Mouse (Mus musculus) forebrain, embryonic 15.5 days (tissue): ENCODE measurements around the gene Mgam. TPM values are rescaled to one million over a fixed set of nuclear protein-coding genes. Genes with fewer than 3 reads are reported as not detected.
A peak's percentile ranks its signal among the peaks of the same experiment; 100 is the strongest.
"Not testable (repeated sequence)": the region's sequence is repeated elsewhere in the genome, so short reads cannot be mapped to it uniquely, and the experiment has no call there.

ENCODE experiments used
- ATAC-seq: fragments of 200-750 bp; cut with Nextera tagmentation; replicated peaks from 2 replicates; pipeline ENCODE4 v1.8.0; 2017; ENCODE audit warnings: mild to moderate bottlenecking, moderate TSS enrichment, moderate library complexity
- H3K27ac ChIP-seq: fragments of 300-500 bp; sonication (generic); replicated peaks from 2 replicates; pipeline ENCODE4 v1.5.1; 2015; ENCODE audit warnings: mild to moderate bottlenecking, inconsistent platforms
- H3K27me3 ChIP-seq: fragments of 300-500 bp; sonication (generic); 2 replicates; pipeline ENCODE4 v1.6.1; 2015; ENCODE audit warnings: inconsistent platforms
- H3K36me3 ChIP-seq: fragments of 300-500 bp; sonication (generic); 2 replicates; pipeline ENCODE4 v1.6.1; 2015; ENCODE audit warnings: mild to moderate bottlenecking, inconsistent platforms
- H3K4me1 ChIP-seq: fragments of 300-500 bp; sonication (generic); 2 replicates; pipeline ENCODE4 v1.6.1; 2015; ENCODE audit warnings: inconsistent platforms
- H3K4me2 ChIP-seq: fragments of 300-500 bp; sonication (generic); replicated peaks from 2 replicates; pipeline ENCODE4 v1.6.1; 2015; ENCODE audit warnings: mild to moderate bottlenecking, inconsistent platforms
- H3K4me3 ChIP-seq: fragments of 300-500 bp; sonication (generic); 2 replicates; pipeline ENCODE4 v1.5.1; 2015; ENCODE audit warnings: mild to moderate bottlenecking, inconsistent platforms
- H3K9ac ChIP-seq: fragments of 300-500 bp; sonication (generic); replicated peaks from 2 replicates; pipeline ENCODE4 v1.6.1; 2015; ENCODE audit warnings: mild to moderate bottlenecking, inconsistent platforms
- H3K9me3 ChIP-seq: fragments of 300-500 bp; sonication (generic); 2 replicates; pipeline ENCODE4 v1.6.1; 2016; ENCODE audit warnings: inconsistent platforms
- WGBS: fragments of 180-500 bp; shearing (Covaris S2); methylation state at CpG from one replicate; pipeline ENCODE4 v1.1.7; 2015; ENCODE audit warnings: mixed read lengths; 5-methylcytosine and 5-hydroxymethylcytosine counted together
- polyA plus RNA-seq: library from polyadenylated mRNA; unstranded; fragments of >200 nt; fragmentation: Nextera tagmentation; extraction: Ambion mirVana; gene quantifications from 2 replicates; pipeline ENCODE4 v1.2.1, GENCODE M21; 2015

Mgam gene
- polyA plus RNA-seq, 1 experiment from 2014 or later: not detected

GRCm38 (mm10) chr6:40635559-40635958, 6.9 kb downstream of the Mgam start:
- 79% methylated on average over 6 of the region's 6 CpGs for WGBS

GRCm38 (mm10) chr6:40637755-40638154, 9.1 kb downstream of the Mgam start:
- no peak overlapping the region for H3K27ac ChIP-seq
- ATAC-seq: no peak
- no peak overlapping the region for H3K9ac ChIP-seq
- 94% methylated on average over 5 of the region's 5 CpGs for WGBS
- H3K27me3 ChIP-seq: no peaks in the 10 kb centered on the region
- H3K4me3 ChIP-seq: no peak overlapping the region
- no peak overlapping the region for H3K4me2 ChIP-seq
- H3K4me1 ChIP-seq: no peaks in the 10 kb centered on the region
- no peaks in the 10 kb centered on the region for H3K36me3 ChIP-seq
- no peaks in the 10 kb centered on the region for H3K9me3 ChIP-seq

More at GRCm38 (mm10) chr6:40635559-40635958, 6.9 kb downstream of the Mgam start:
- H3K4me1 ChIP-seq: no peaks in the 10 kb centered on the region
- H3K4me3 ChIP-seq: no peak overlapping the region
- no peaks in the 10 kb centered on the region for H3K27me3 ChIP-seq
- no peak for ATAC-seq
- H3K27ac ChIP-seq: no peak overlapping the region
- H3K4me2 ChIP-seq: no peak overlapping the region
- no peak overlapping the region for H3K9ac ChIP-seq
- no peaks in the 10 kb centered on the region for H3K36me3 ChIP-seq
- H3K9me3 ChIP-seq: no peaks in the 10 kb centered on the region

- no peaks in the 10 kb centered on the region for H3K27me3 ChIP-seq
- no peak overlapping the region for H3K4me2 ChIP-seq
- H3K4me1 ChIP-seq: no peaks in the 10 kb centered on the region
- H3K9ac ChIP-seq: no peak overlapping the region
- no peaks in the 10 kb centered on the region for H3K36me3 ChIP-seq
- H3K27ac ChIP-seq: no peak overlapping the region
- H3K9me3 ChIP-seq: no peaks in the 10 kb centered on the region
- WGBS: 93% methylated on average over 8 of the region's 8 CpGs
- H3K4me3 ChIP-seq: no peak overlapping the region
- no peak for ATAC-seq
Measured at GRCm38 (mm10) chr6:40640710-40641538, 12.3 kb downstream of the Mgam start.

- no peak for ATAC-seq
Measured at GRCm38 (mm10) chr6:40645701-40646100, 17.1 kb downstream of the Mgam start.

GRCm38 (mm10) chr6:40650953-40651352, 22.3 kb downstream of the Mgam start:
- Histone ChIP-seq H3K27me3 (no peaks in the 10 kb centered on the region), H3K4me1 (no peaks in the 10 kb centered on the region), H3K4me3 (no peak overlapping the region), H3K9me3 (no peaks in the 10 kb centered on the region), H3K9ac (no peak overlapping the region), H3K4me2 (no peak overlapping the region), H3K27ac (no peak overlapping the region), H3K36me3 (no peaks in the 10 kb centered on the region)
- 92% methylated on average over 1 of the region's 1 CpGs for whole genome bisulfite sequencing
- no peak for ATAC-seq

More at GRCm38 (mm10) chr6:40645701-40646100, 17.1 kb downstream of the Mgam start:
- no peak overlapping the region for H3K4me3 ChIP-seq
- H3K9me3 ChIP-seq: no peaks in the 10 kb centered on the region
- no peaks in the 10 kb centered on the region for H3K27me3 ChIP-seq
- no peaks in the 10 kb centered on the region for H3K36me3 ChIP-seq
- H3K27ac ChIP-seq: no peak overlapping the region
- 56% methylated on average over 8 of the region's 8 CpGs for WGBS
- H3K4me2 ChIP-seq: no peak overlapping the region
- H3K4me1 ChIP-seq: no peaks in the 10 kb centered on the region
- H3K9ac ChIP-seq: no peak overlapping the region

GRCm38 (mm10) chr6:40660930-40661329, 32.3 kb downstream of the Mgam start:
- Histone ChIP-seq H3K27ac (no peak overlapping the region), H3K9me3 (no peaks in the 10 kb centered on the region), H3K36me3 (no peaks in the 10 kb centered on the region), H3K4me3 (no peak overlapping the region), H3K9ac (no peak overlapping the region), H3K4me1 (0 out of 2 replicates have a peak, but pooled peaks cover 5% of the 10 kb centered on the region), H3K27me3 (no peaks in the 10 kb centered on the region), H3K4me2 (no peak overlapping the region)
- no peak for ATAC-seq
- 7% methylated on average over 2 of the region's 2 CpGs for WGBS

- H3K27ac ChIP-seq: no peak overlapping the region
- H3K36me3 ChIP-seq: no peaks in the 10 kb centered on the region
- no peaks in the 10 kb centered on the region for H3K4me1 ChIP-seq
- H3K4me2 ChIP-seq: no peak overlapping the region
- WGBS: 8% methylated on average over 5 of the region's 5 CpGs
- H3K9me3 ChIP-seq: no peaks in the 10 kb centered on the region
- peak; percentile 73 for ATAC-seq
- H3K9ac ChIP-seq: no peak overlapping the region
- no peak overlapping the region for H3K4me3 ChIP-seq
- no peaks in the 10 kb centered on the region for H3K27me3 ChIP-seq
Measured at GRCm38 (mm10) chr6:40689180-40689579, 60.5 kb downstream of the Mgam start.

- H3K9ac ChIP-seq, H3K4me2 ChIP-seq, H3K27ac ChIP-seq, ATAC-seq, H3K4me1 ChIP-seq, H3K36me3 ChIP-seq, H3K9me3 ChIP-seq, H3K4me3 ChIP-seq, H3K27me3 ChIP-seq: not testable (repeated sequence)
- 63% methylated on average over 4 of the region's 4 CpGs for WGBS
Measured at GRCm38 (mm10) chr6:40692007-40692406, 63.4 kb downstream of the Mgam start.

- not testable (repeated sequence) for H3K4me1 ChIP-seq, H3K27ac ChIP-seq, H3K36me3 ChIP-seq, H3K4me2 ChIP-seq, H3K27me3 ChIP-seq, H3K9me3 ChIP-seq, ATAC-seq, H3K4me3 ChIP-seq, H3K9ac ChIP-seq
- 93% methylated on average over 5 of the region's 5 CpGs for WGBS
Measured at GRCm38 (mm10) chr6:40713494-40713893, 84.9 kb downstream of the Mgam start.

- Histone ChIP-seq H3K4me3 (no peak overlapping the region), H3K4me2 (no peak overlapping the region), H3K36me3 (no peaks in the 10 kb centered on the region), H3K27me3 (no peaks in the 10 kb centered on the region), H3K9ac (no peak overlapping the region), H3K9me3 (no peaks in the 10 kb centered on the region), H3K27ac (no peak overlapping the region), H3K4me1 (no peaks in the 10 kb centered on the region)
- 86% methylated on average over 1 of the region's 1 CpGs for WGBS
- no peak for ATAC-seq
Measured at GRCm38 (mm10) chr6:40715705-40716104, 87.1 kb downstream of the Mgam start.

GRCm38 (mm10) chr6:40728506-40728905, 99.9 kb downstream of the Mgam start:
- not testable (repeated sequence) for H3K4me3 ChIP-seq, H3K36me3 ChIP-seq, ATAC-seq, H3K9ac ChIP-seq, H3K27me3 ChIP-seq, H3K4me2 ChIP-seq, H3K27ac ChIP-seq, H3K4me1 ChIP-seq, H3K9me3 ChIP-seq
- WGBS: 81% methylated on average over 4 of the region's 4 CpGs

- Histone ChIP-seq H3K4me1 (no peaks in the 10 kb centered on the region), H3K27ac (no peak overlapping the region), H3K9ac (no peak overlapping the region), H3K36me3 (no peaks in the 10 kb centered on the region), H3K4me2 (no peak overlapping the region), H3K4me3 (no peak overlapping the region), H3K27me3 (no peaks in the 10 kb centered on the region), H3K9me3 (no peaks in the 10 kb centered on the region)
- 93% methylated on average over 3 of the region's 3 CpGs for WGBS
- no peak for ATAC-seq
Measured at GRCm38 (mm10) chr6:40739545-40739944, 110.9 kb downstream of the Mgam start.

GRCm38 (mm10) chr6:40749030-40749429, 120.4 kb downstream of the Mgam start:
- not testable (repeated sequence) for H3K4me1 ChIP-seq, H3K27ac ChIP-seq, H3K9me3 ChIP-seq, H3K36me3 ChIP-seq, H3K4me2 ChIP-seq, H3K27me3 ChIP-seq, ATAC-seq, H3K4me3 ChIP-seq, H3K9ac ChIP-seq
- WGBS: 83% methylated on average over 6 of the region's 6 CpGs
